Mouse (Mus musculus): Measurements from ENCODE around the gene Cnot10. TPM values are rescaled to one million over a fixed set of nuclear protein-coding genes. Genes with fewer than 3 reads are reported as not detected.

The Cnot10 gene
- 77.8 TPM for total RNA-seq (2023)

GRCm38 (mm10) chr9:114639839-114640646 lies at the start of gene Cnot10:
Gene Cnot10, minus strand, starts transcription at chr9:114640184.

GRCm38 (mm10) chr9:114688252-114688952 lies 48.4 kb upstream of the Cnot10 start, which contains the start of gene Dync1li1:
Gene Dync1li1, plus strand, starts transcription at chr9:114688790.

GRCm38 (mm10) chr9:114563761-114564606 lies 76.0 kb downstream of the Cnot10 start, which contains the start of gene Trim71:
Gene Trim71, minus strand, starts transcription at chr9:114564369.

Other genes starting within 250 kb of the Cnot10 start
- 9.2 TPM for gene Crtap, start 249.5 kb downstream of the Cnot10 start, total RNA-seq (2023)
- gene Glb1, start 239.1 kb downstream of the Cnot10 start, total RNA-seq (2023): 20.2 TPM
- gene Tmppe, start 239.1 kb downstream of the Cnot10 start, total RNA-seq (2023): 13.1 TPM
- gene Ccr4, start 135.3 kb downstream of the Cnot10 start, total RNA-seq (2023): 0.61 TPM
- not detected for gene C130032M10Rik, start 124.5 kb downstream of the Cnot10 start, total RNA-seq (2023)
- gene Trim71, start 75.8 kb downstream of the Cnot10 start, total RNA-seq (2023): not detected
- gene Dync1li1, start 48.6 kb upstream of the Cnot10 start, total RNA-seq (2023): 46.3 TPM
- 86.4 TPM for gene Cmtm6, start 90.9 kb upstream of the Cnot10 start, total RNA-seq (2023)
- 70.2 TPM for gene Cmtm7, start 141.7 kb upstream of the Cnot10 start, total RNA-seq (2023)
- 0.31 TPM for gene Cmtm8, start 204.0 kb upstream of the Cnot10 start, total RNA-seq (2023)

Data from CD8-positive naive resting alpha-beta T cell, adult 57 days (primary cell).